Mouse (Mus musculus): ENCODE measurements around the gene Aplf.

GRCm38 (mm10) chr6:87623151-87623550 lies 48.8 kb downstream of the Aplf start:
- no peak for TF ChIP-seq CTCF (IDR thresholded peaks at IDR 0.05; ENCODE audit: low read depth)
- TF ChIP-seq EP300 (IDR thresholded peaks at IDR 0.05; ENCODE audit: low read depth), result no peak
